Comparison of ENCODE assay signal across 29 mouse cellular contexts in genomic region chr10:40189689-40190088, GRCm38 (mm10). TPM values are rescaled to one million over a fixed set of nuclear protein-coding genes. Genes with fewer than 3 reads are reported as not detected.
A peak's percentile ranks its signal among the peaks of the same experiment; 100 is the strongest.
DNase-seq lines count a peak whose midpoint lies in the region; ATAC-seq and TF ChIP-seq lines count a peak whose summit lies in the region.
"Had no signal": no experiment of that assay in that cellular context is flagged by ENCODE, and none has a peak within 500 bp of the region (broad histone marks: within the 10 kb centered on the region; RNA-seq: fewer than 3 reads in every experiment).

No protein-coding gene starts in this region.

- peaks cover 12 to 21% of the 10 kb centered on the region in 2 experiments for H3K4me1 ChIP-seq in MEL (ENCODE audit: control insufficient read depth in 1 of 2, insufficient read depth in 2 of 2, low read length in 2 of 2)
- H3K4me1 ChIP-seq in bone marrow, adult 2 months (ENCODE audit: control insufficient read depth, insufficient read depth, low read length), result peaks cover 7% of the 10 kb centered on the region; the same call in 1 of the 2 replicates
- 0 out of 2 replicates have a peak, but pooled peaks cover 8% of the 10 kb centered on the region for H3K4me1 ChIP-seq in intestine, embryonic 16.5 days (ENCODE audit: control insufficient read depth, insufficient read depth, low read length)
- H3K4me1 ChIP-seq: forebrain, embryonic 12.5 days; forebrain, embryonic 15.5 days; heart, embryonic 15.5 days had no signal

- H3K36me3 ChIP-seq in MEL (ENCODE audit: control insufficient read depth in 1 of 2, insufficient read depth in 2 of 2, low read length in 2 of 2), result peaks cover 0 to 7% of the 10 kb centered on the region in 2 experiments; a peak in 2 of 4 replicates
- no peaks in the 10 kb centered on the region for H3K36me3 ChIP-seq in intestine, embryonic 16.5 days (ENCODE audit: control insufficient read depth, insufficient read depth, low read length)
- H3K36me3 ChIP-seq: embryonic facial prominence, embryonic 10.5 days; embryonic facial prominence, embryonic 13.5 days; forebrain, embryonic 12.5 days; forebrain, embryonic 15.5 days; heart, embryonic 12.5 days; heart, embryonic 15.5 days had no signal

- peak; percentile 67 for DNase-seq in MEL (ENCODE audit: low read depth, low spot score)
- DNase-seq in adrenal gland, postnatal 14 days, result no peak
- no peak for DNase-seq in cerebellum, adult 11 months
- DNase-seq: adrenal gland, postnatal 10 days; B cell, adult 2 months; cerebellum, adult 2 months; cerebellum, adult 9-11 months; cerebellum, postnatal 25 days; embryo, embryonic 11 days; gastrocnemius, postnatal 10 days; heart, adult 18-20 months; heart, postnatal 10 days; heart, postnatal 36 days had no signal

- no peak overlapping the region for H3K9ac ChIP-seq in MEL (ENCODE audit: control insufficient read depth, low read depth, low read length, poor library complexity, severe bottlenecking)
- no peak overlapping the region for H3K9ac ChIP-seq in intestine, embryonic 16.5 days (ENCODE audit: low read depth, low read length)
- H3K9ac ChIP-seq: embryonic facial prominence, embryonic 13.5 days; forebrain, embryonic 12.5 days; forebrain, embryonic 15.5 days; heart, embryonic 12.5 days; heart, embryonic 15.5 days; hindbrain, embryonic 14.5 days had no signal

- TF ChIP-seq CTCF in MEL (IDR thresholded peaks at IDR 0.05 in 2 of 3, conservative IDR thresholded peaks at IDR 0.05 in 1 of 3; ENCODE audit: control insufficient read depth in 1 of 3, insufficient read depth in 1 of 3, low read depth in 2 of 3, low read length in 3 of 3, poor library complexity in 1 of 3, severe bottlenecking in 1 of 3), result no peak
- TF ChIP-seq CTCF in bone marrow, adult 2 months (IDR thresholded peaks at IDR 0.05; ENCODE audit: control insufficient read depth, insufficient read depth, low read length), result no peak

- peak; percentile 60 to 66 for ATAC-seq in hematopoietic stem cell, adult 5-6 weeks (replicated peaks in 1 of 2; ENCODE audit: insufficient read depth in 1 of 2, low FRiP score in 2 of 2, low TSS enrichment in 1 of 2, low read depth in 1 of 2, poor library complexity in 2 of 2, severe bottlenecking in 2 of 2)
- ATAC-seq in megakaryocyte progenitor cell, adult 5-6 weeks (replicated peaks; ENCODE audit: poor library complexity), result peak; percentile 42
- ATAC-seq in intestine, embryonic 16.5 days, result no peak
- ATAC-seq: forebrain, embryonic 15.5 days; hindbrain, postnatal 0 days; inflammation-experienced regulatory T-cells, adult 6 months; intestine, postnatal 0 days; Patski had no signal

- no peak overlapping the region for H3K27ac ChIP-seq in MEL (ENCODE audit: control insufficient read depth, low read depth, low read length)
- H3K27ac ChIP-seq in bone marrow, adult 2 months (ENCODE audit: control insufficient read depth, insufficient read depth, low read depth, low read length, poor library complexity), result 0 out of 2 replicates have a peak overlapping the region, but pooled peaks have one; percentile 24
- H3K27ac ChIP-seq in intestine, embryonic 16.5 days (ENCODE audit: low read length), result no peak overlapping the region
- H3K27ac ChIP-seq: embryonic facial prominence, embryonic 10.5 days; embryonic facial prominence, embryonic 13.5 days; forebrain, embryonic 12.5 days; forebrain, embryonic 15.5 days; heart, embryonic 15.5 days; hindbrain, embryonic 14.5 days; hindbrain, postnatal 0 days had no signal

- peak overlapping the region in 1 of 2 experiments; percentile 40; a peak in 2 of 4 replicates for H3K4me3 ChIP-seq in MEL (ENCODE audit: control insufficient read depth in 1 of 2, insufficient read depth in 1 of 2, low read depth in 2 of 2, low read length in 2 of 2)
- H3K4me3 ChIP-seq in bone marrow, adult 2 months (replicated peaks; ENCODE audit: control insufficient read depth, low read depth, low read length), result no peak overlapping the region
- H3K4me3 ChIP-seq in intestine, embryonic 16.5 days (ENCODE audit: low read length), result no peak overlapping the region
- H3K4me3 ChIP-seq: embryonic facial prominence, embryonic 10.5 days; embryonic facial prominence, embryonic 13.5 days; erythroblast, embryonic 14.5 days; forebrain, embryonic 12.5 days; forebrain, embryonic 15.5 days; heart, embryonic 12.5 days; heart, embryonic 15.5 days had no signal

- WGBS in bone marrow, adult 2 months, result 11% methylated on average over 2 of the region's 2 CpGs
- 87% methylated on average over 2 of the region's 2 CpGs for WGBS in intestine, embryonic 16.5 days

- no peak for TF ChIP-seq POLR2A in MEL (IDR thresholded peaks at IDR 0.05; ENCODE audit: control insufficient read depth in 1 of 2, insufficient read depth in 1 of 2, low read depth in 1 of 2, low read length in 2 of 2, poor library complexity in 1 of 2)
- TF ChIP-seq POLR2A in bone marrow, adult 2 months (IDR thresholded peaks at IDR 0.05; ENCODE audit: borderline replicate concordance, control insufficient read depth, low read depth, low read length), result no peak

- no peaks in the 10 kb centered on the region for H3K9me3 ChIP-seq in MEL (replicated peaks; ENCODE audit: insufficient read depth, low read length)
- H3K9me3 ChIP-seq in intestine, embryonic 16.5 days (ENCODE audit: control insufficient read depth, low read length), result no peaks in the 10 kb centered on the region
- H3K9me3 ChIP-seq: embryonic facial prominence, embryonic 10.5 days; embryonic facial prominence, embryonic 13.5 days; forebrain, embryonic 12.5 days; forebrain, embryonic 15.5 days; heart, embryonic 12.5 days; heart, embryonic 15.5 days had no signal

- no peak; a peak in 1 of 4 replicates for TF ChIP-seq EP300 in MEL (IDR thresholded peaks at IDR 0.05; ENCODE audit: low read depth in 1 of 2, low read length in 2 of 2)

- no peaks in the 10 kb centered on the region for H3K79me2 ChIP-seq in MEL (ENCODE audit: control insufficient read depth, insufficient read depth, low read length, poor library complexity)

- no peaks in the 10 kb centered on the region for H3K27me3 ChIP-seq in MEL (ENCODE audit: control insufficient read depth in 1 of 2, insufficient read depth in 2 of 2, low read length in 2 of 2)
- H3K27me3 ChIP-seq in intestine, embryonic 16.5 days (replicated peaks; ENCODE audit: control insufficient read depth, insufficient read depth, low read length), result no peaks in the 10 kb centered on the region
- H3K27me3 ChIP-seq: forebrain, embryonic 12.5 days; forebrain, embryonic 15.5 days; Patski had no signal

- TF ChIP-seq RAD21 in MEL (IDR thresholded peaks at IDR 0.05; ENCODE audit: low read depth, low read length), result no peak

- no peak overlapping the region for H3K4me2 ChIP-seq in intestine, embryonic 16.5 days (ENCODE audit: low read depth, low read length)
- H3K4me2 ChIP-seq: embryonic facial prominence, embryonic 13.5 days; forebrain, embryonic 12.5 days; forebrain, embryonic 15.5 days; heart, embryonic 12.5 days; heart, embryonic 15.5 days; hindbrain, embryonic 14.5 days had no signal

TF ChIP-seq in MEL, 35 proteins besides CTCF, POLR2A, EP300 and RAD21:
- TF ChIP-seq RCOR1 (IDR thresholded peaks at IDR 0.05; ENCODE audit: low read depth, low read length) (peak; percentile 23; the same call in 1 of the 2 replicates), ETS1 (IDR thresholded peaks at IDR 0.05; ENCODE audit: low read depth, low read length) (peak; percentile 54; the same call in 1 of the 2 replicates), GABPA (IDR thresholded peaks at IDR 0.05; ENCODE audit: low read depth, low read length) (no peak), GATA1 (IDR thresholded peaks at IDR 0.05; ENCODE audit: low read depth, low read length) (no peak; the same call in 1 of the 2 replicates), NELFE (IDR thresholded peaks at IDR 0.05; ENCODE audit: low read depth, low read length) (no peak), USF1 (IDR thresholded peaks at IDR 0.05; ENCODE audit: low read depth, low read length) (peak; percentile 23), BHLHE40 (IDR thresholded peaks at IDR 0.05; ENCODE audit: borderline replicate concordance, low read depth, low read length) (peak; percentile 62; the same call in 1 of the 2 replicates), SIN3A (IDR thresholded peaks at IDR 0.05; ENCODE audit: low read length) (peak; percentile 46), MAFK (IDR thresholded peaks at IDR 0.05; ENCODE audit: borderline replicate concordance, low read depth, low read length) (no peak), TCF12 (IDR thresholded peaks at IDR 0.05; ENCODE audit: low read depth, low read length) (0 out of 2 replicates have a peak, but pooled peaks have one; percentile 24), HCFC1 (IDR thresholded peaks at IDR 0.05; ENCODE audit: low read depth, low read length) (no peak), ELF1 (IDR thresholded peaks at IDR 0.05; ENCODE audit: low read depth, low read length) (0 out of 2 replicates have a peak, but pooled peaks have one; percentile 5), TBP (IDR thresholded peaks at IDR 0.05; ENCODE audit: low read depth, low read length) (0 out of 2 replicates have a peak, but pooled peaks have one; percentile 16), POLR2AphosphoS2 (IDR thresholded peaks at IDR 0.05; ENCODE audit: low read length) (no peak)
TF ChIP-seq in MEL: peak in this region for 8.

RNA-seq across cellular contexts. Expression of gene Slc16a10, which starts 47.6 kb away (rescaled TPM):
- total RNA-seq in MEL (2012; rRNA removed), result 13.2 TPM in 2 replicates
- polyA plus RNA-seq in MEL (2012; ENCODE audit: insufficient read depth in 1 of 2, insufficient read length in 2 of 2, low read depth in 1 of 2, low replicate concordance in 2 of 2, missing spikeins in 1 of 2), result 10 to 100 TPM in 1 of 2 experiments, not detected in 1; 17.9 TPM
- 24.6 and 48.9 TPM in 2 replicates for polyA plus RNA-seq in bone marrow, adult 2 months (2011; ENCODE audit: insufficient read depth, insufficient read length, low replicate concordance, missing spikeins)
- 12.8 and 19.6 TPM in 2 replicates for total RNA-seq in hematopoietic stem cell, adult 5-6 weeks (2017)
- total RNA-seq in megakaryocyte progenitor cell, adult 5-6 weeks (2015), result 39.2 and 40.8 TPM in 2 replicates
- total RNA-seq in megakaryocyte progenitor cell, adult 5-6 weeks (2017), result 23.9 and 24.4 TPM in 2 replicates
- polyA plus RNA-seq in intestine, embryonic 16.5 days (2015; fragmentation: Nextera tagmentation; extraction: Ambion mirVana), result 48.2 and 61.4 TPM in 2 replicates
- total RNA-seq in adrenal gland, postnatal 14 days (2021), result 24.6 and 29.7 TPM in 2 replicates

RNA-seq across cellular contexts. Expression of gene Rpf2, which starts 57.1 kb away (rescaled TPM):
- 104 and 122 TPM in 2 replicates for total RNA-seq in MEL (2012; rRNA removed)
- 10 to 100 TPM in 1 of 2 experiments, not detected in 1; 92.8 TPM for polyA plus RNA-seq in MEL (2012; ENCODE audit: insufficient read depth in 1 of 2, insufficient read length in 2 of 2, low read depth in 1 of 2, low replicate concordance in 2 of 2, missing spikeins in 1 of 2)
- 35.0 and 54.0 TPM in 2 replicates for polyA plus RNA-seq in bone marrow, adult 2 months (2011; ENCODE audit: insufficient read depth, insufficient read length, low replicate concordance, missing spikeins)
- total RNA-seq in hematopoietic stem cell, adult 5-6 weeks (2017), result 134 and 215 TPM in 2 replicates
- total RNA-seq in megakaryocyte progenitor cell, adult 5-6 weeks (2015), result 97.3 and 109 TPM in 2 replicates
- total RNA-seq in megakaryocyte progenitor cell, adult 5-6 weeks (2017), result 184 and 213 TPM in 2 replicates
- 60.8 and 70.0 TPM in 2 replicates for polyA plus RNA-seq in intestine, embryonic 16.5 days (2015; fragmentation: Nextera tagmentation; extraction: Ambion mirVana)
- 26.2 and 30.9 TPM in 2 replicates for total RNA-seq in adrenal gland, postnatal 14 days (2021)
